Mouse (Mus musculus) MEL (cell line): ENCODE data around the gene Fcer2a. TPM values are rescaled to one million over a fixed set of nuclear protein-coding genes. Genes with fewer than 3 reads are reported as not detected.

Experiments
- DNase-seq: peaks from one replicate; pipeline ENCODE4 v3.0.0; 2011; ENCODE audit warnings: low read depth, low spot score
- H3K27ac ChIP-seq: 2 replicates; pipeline ENCODE4 v1.5.1; 2012; ENCODE audit warnings: low read depth, mild to moderate bottlenecking, control low read depth, low read length, moderate library complexity; ENCODE audit not compliant: control insufficient read depth
- H3K27me3 ChIP-seq, 2 experiments: fragments of 150-350 bp in 1 of 2; sonication (generic) in 1 of 2; 2 replicates each; pipeline ENCODE4 v1.6.1; 2012; ENCODE audit warnings: low read length in 2 of 2, mild to moderate bottlenecking in 2 of 2, improper control_type of control experiment in 1 of 2, moderate library complexity in 1 of 2; ENCODE audit not compliant: insufficient read depth in 2 of 2, control insufficient read depth in 1 of 2
- H3K36me3 ChIP-seq, 2 experiments: 2 replicates each; pipeline ENCODE4 v1.6.1; 2012 to 2014; ENCODE audit warnings: low read length in 2 of 2, improper control_type of control experiment in 1 of 2, inconsistent platforms in 1 of 2, mild to moderate bottlenecking in 1 of 2; ENCODE audit not compliant: insufficient read depth in 2 of 2, control insufficient read depth in 1 of 2
- H3K4me1 ChIP-seq, 2 experiments: fragments of 150-350 bp in 1 of 2; sonication (generic) in 1 of 2; 2 replicates each; pipeline ENCODE4 v1.6.1; 2012; ENCODE audit warnings: low read length in 2 of 2, improper control_type of control experiment in 1 of 2, mild to moderate bottlenecking in 1 of 2; ENCODE audit not compliant: insufficient read depth in 2 of 2, control insufficient read depth in 1 of 2
- H3K4me3 ChIP-seq, 2 experiments: fragments of 150-350 bp in 1 of 2; sonication (generic) in 1 of 2; 2 replicates each; pipeline ENCODE4 v1.5.1; 2012; ENCODE audit warnings: low read depth in 2 of 2, low read length in 2 of 2, mild to moderate bottlenecking in 2 of 2, moderate library complexity in 2 of 2, control low read depth in 1 of 2, improper control_type of control experiment in 1 of 2; ENCODE audit not compliant: control insufficient read depth in 1 of 2, insufficient read depth in 1 of 2
- H3K79me2 ChIP-seq: 2 replicates; pipeline ENCODE4 v1.6.1; 2012; ENCODE audit warnings: mild to moderate bottlenecking, low read length, moderate library complexity; ENCODE audit not compliant: control insufficient read depth, poor library complexity, insufficient read depth
- H3K9ac ChIP-seq: 2 replicates; pipeline ENCODE4 v1.6.1; 2012; ENCODE audit warnings: low read depth, mild to moderate bottlenecking, control low read depth, low read length, moderate library complexity; ENCODE audit not compliant: control insufficient read depth, poor library complexity, severe bottlenecking
- H3K9me3 ChIP-seq: fragments of 150-350 bp; sonication (generic); replicated peaks from 2 replicates; pipeline ENCODE4 v1.6.1; 2012; ENCODE audit warnings: mild to moderate bottlenecking, low read length, improper control_type of control experiment, moderate library complexity; ENCODE audit not compliant: insufficient read depth
- CHD2 ChIP-seq: IDR thresholded peaks from 2 replicates; pipeline ENCODE4 v1.6.1; 2011; ENCODE audit warnings: low read length, improper control_type of control experiment
- CTCF ChIP-seq, 3 experiments: IDR thresholded peaks in 2 of 3; conservative IDR thresholded peaks in 1 of 3; 2 replicates each; pipeline ENCODE4 v1.5.1; 2011 to 2012; ENCODE audit warnings: low read length in 3 of 3, low read depth in 2 of 3, mild to moderate bottlenecking in 2 of 3, improper control_type of control experiment in 1 of 3, inconsistent platforms in 1 of 3, mixed read lengths in 1 of 3, moderate library complexity in 1 of 3; ENCODE audit not compliant: control insufficient read depth in 1 of 3, insufficient read depth in 1 of 3, poor library complexity in 1 of 3, severe bottlenecking in 1 of 3
- HCFC1 ChIP-seq: IDR thresholded peaks from 2 replicates; pipeline ENCODE4 v1.6.1; 2012; ENCODE audit warnings: low read depth, mild to moderate bottlenecking, inconsistent platforms, low read length, improper control_type of control experiment, moderate library complexity
- MAFK ChIP-seq: IDR thresholded peaks from 2 replicates; pipeline ENCODE4 v1.6.1; 2011; ENCODE audit warnings: low read depth, mild to moderate bottlenecking, low read length, improper control_type of control experiment, borderline replicate concordance
- MEF2A ChIP-seq: IDR thresholded peaks from 2 replicates; pipeline ENCODE4 v1.6.1; 2014; ENCODE audit warnings: low read depth, mild to moderate bottlenecking, inconsistent platforms, low read length, improper control_type of control experiment; ENCODE audit not compliant: poor library complexity, insufficient replicate concordance, severe bottlenecking; ENCODE audit errors: extremely low read depth
- MYB ChIP-seq: IDR thresholded peaks from 2 replicates; pipeline ENCODE4 v1.6.1; 2011; ENCODE audit warnings: mild to moderate bottlenecking, low read depth, low read length, improper control_type of control experiment
- NRF1 ChIP-seq: IDR thresholded peaks from 2 replicates; pipeline ENCODE4 v1.6.1; 2014; ENCODE audit warnings: low read depth, mild to moderate bottlenecking, inconsistent platforms, low read length, improper control_type of control experiment, moderate library complexity; ENCODE audit not compliant: poor library complexity, insufficient read depth, severe bottlenecking
- POLR2AphosphoS2 ChIP-seq: IDR thresholded peaks from 2 replicates; pipeline ENCODE4 v1.6.1; 2011; ENCODE audit warnings: low read length, improper control_type of control experiment
- RAD21 ChIP-seq: IDR thresholded peaks from 2 replicates; pipeline ENCODE4 v1.6.1; 2011; ENCODE audit warnings: mild to moderate bottlenecking, low read depth, low read length, improper control_type of control experiment
- SMC3 ChIP-seq: IDR thresholded peaks from 2 replicates; pipeline ENCODE4 v1.6.1; 2011; ENCODE audit warnings: low read depth, low read length, improper control_type of control experiment
- polyA plus RNA-seq, 2 experiments: library from polyadenylated mRNA; stranded (reverse) in 1 of 2; unstranded in 1 of 2; fragments of >175 nt in 1 of 2; fragments of >200 nt in 1 of 2; gene quantifications; 2 replicates each; pipeline versions ENCODE4 v1.2.1 to v1.2.4; 2012; ENCODE audit warnings: low replicate concordance in 2 of 2, low read depth in 1 of 2; ENCODE audit not compliant: insufficient read length in 2 of 2, insufficient read depth in 1 of 2, missing spikeins in 1 of 2
- total RNA-seq: library from RNA; depleted of rRNA; stranded (reverse); fragments of 300-350 nt; gene quantifications from 2 replicates; pipeline ENCODE4 v1.2.3, GENCODE M21; 2012; rRNA removed

Gene Fcer2a
- total and polyA plus RNA-seq, 3 experiments, result 0.07 TPM; not detected in 2

DNA sequence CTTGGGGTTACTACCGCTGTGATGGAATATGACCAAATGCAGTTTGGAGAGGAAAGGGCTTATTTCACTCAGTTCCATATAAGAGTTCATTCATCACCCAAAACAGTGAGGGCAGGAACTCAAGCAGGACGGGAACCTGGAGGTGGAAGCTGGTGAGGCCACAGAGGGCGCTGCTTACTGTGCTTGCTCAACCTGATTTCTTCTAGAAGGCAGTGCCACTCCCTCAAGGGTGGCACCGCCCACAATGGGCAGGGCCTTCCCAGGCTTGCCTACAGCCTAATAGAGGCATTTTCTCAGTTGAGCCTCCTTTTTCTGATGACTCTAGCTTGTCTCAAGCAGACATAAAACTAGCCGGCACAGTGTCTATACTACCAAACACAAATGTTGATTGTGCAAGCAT lies 48.2 kb downstream of the Fcer2a start:
- H3K79me2 ChIP-seq, result no peaks in the 10 kb centered on the region
- TF ChIP-seq CTCF (IDR thresholded peaks at IDR 0.05 in 2 of 3, conservative IDR thresholded peaks at IDR 0.05 in 1 of 3; ENCODE audit: control insufficient read depth in 1 of 3, insufficient read depth in 1 of 3, low read depth in 2 of 3, low read length in 3 of 3, poor library complexity in 1 of 3, severe bottlenecking in 1 of 3) (peak; percentile 37 to 64 (median 58)), POLR2AphosphoS2 (no peak), SMC3 (peak; percentile 35), HCFC1 (no peak), NRF1 (no peak), RAD21 (peak; percentile 42), MEF2A (no peak), MAFK (no peak), CHD2 (no peak), MYB (no peak)
- 0 out of 4 replicates have a peak, but pooled peaks cover 0 to 9% of the 10 kb centered on the region in 2 experiments for H3K4me1 ChIP-seq
- peak; percentile 84 for DNase-seq
- no peak overlapping the region for H3K27ac ChIP-seq
- no peaks in the 10 kb centered on the region for H3K36me3 ChIP-seq
- H3K9me3 ChIP-seq, result no peaks in the 10 kb centered on the region
- H3K27me3 ChIP-seq, result no peaks in the 10 kb centered on the region
- no peak overlapping the region for H3K9ac ChIP-seq
- no peak overlapping the region for H3K4me3 ChIP-seq

Other genes with a start within 250 kb of the Fcer2a start
- gene Pex11g, start 226.5 kb downstream of the Fcer2a start, total RNA-seq, result 0.20 and 0.35 TPM in 2 replicates
- gene Pex11g, start 226.5 kb downstream of the Fcer2a start, polyA plus RNA-seq, result 1 to 10 TPM in 1 of 2 experiments, not detected in 1; 1.4 TPM
- 0.12 TPM in 1 of 2 replicates, not detected in the other for gene Tex45, start 223.3 kb downstream of the Fcer2a start, total RNA-seq
- gene Tex45, start 223.3 kb downstream of the Fcer2a start, polyA plus RNA-seq, result under 1 TPM in 1 of 2 experiments, not detected in 1; 0.06 TPM
- gene Zfp358, start 201.0 kb downstream of the Fcer2a start, total RNA-seq, result 5.0 and 5.2 TPM in 2 replicates
- 10 to 100 TPM in 1 of 2 experiments, not detected in 1; 12.0 TPM for gene Zfp358, start 201.0 kb downstream of the Fcer2a start, polyA plus RNA-seq
- gene Mcoln1, start 193.7 kb downstream of the Fcer2a start, total RNA-seq, result 15.2 and 18.0 TPM in 2 replicates
- 10 to 100 TPM in 1 of 2 experiments, not detected in 1; 47.6 TPM for gene Mcoln1, start 193.7 kb downstream of the Fcer2a start, polyA plus RNA-seq
- gene Pnpla6, start 178.8 kb downstream of the Fcer2a start, total RNA-seq, result 7.6 and 8.6 TPM in 2 replicates
- 10 to 100 TPM in 1 of 2 experiments, not detected in 1; 16.5 TPM for gene Pnpla6, start 178.8 kb downstream of the Fcer2a start, polyA plus RNA-seq
- gene C330021F23Rik, start 126.2 kb downstream of the Fcer2a start, total RNA-seq, result 0.56 and 1.2 TPM in 2 replicates
- gene C330021F23Rik, start 126.2 kb downstream of the Fcer2a start, polyA plus RNA-seq, result under 1 TPM in 1 of 2 experiments, not detected in 1; 0.53 TPM
- gene Camsap3, start 106.9 kb downstream of the Fcer2a start, total RNA-seq, result 0.36 and 0.62 TPM in 2 replicates
- gene Camsap3, start 106.9 kb downstream of the Fcer2a start, polyA plus RNA-seq, result 1 to 10 TPM in 1 of 2 experiments, not detected in 1; 5.1 TPM
- 60.6 and 68.1 TPM in 2 replicates for gene Xab2, start 72.9 kb downstream of the Fcer2a start, total RNA-seq
- 10 to 100 TPM; 54.8 to 90.4 TPM for gene Xab2, start 72.9 kb downstream of the Fcer2a start, polyA plus RNA-seq
- gene Pet100, start 72.6 kb downstream of the Fcer2a start, total RNA-seq, result 52.8 and 58.7 TPM in 2 replicates
- gene Pet100, start 72.6 kb downstream of the Fcer2a start, polyA plus RNA-seq, result 10 to 100 TPM in 1 of 2 experiments, not detected in 1; 64.2 TPM
- gene Pcp2, start 68.6 kb downstream of the Fcer2a start, total RNA-seq, result 0.29 and 0.54 TPM in 2 replicates
- gene Pcp2, start 68.6 kb downstream of the Fcer2a start, polyA plus RNA-seq, result under 1 TPM in 1 of 2 experiments, not detected in 1; 0.35 TPM
- gene Stxbp2, start 63.2 kb downstream of the Fcer2a start, total RNA-seq, result 81.1 and 82.1 TPM in 2 replicates
- 100 to 1,000 TPM; 117 to 186 TPM for gene Stxbp2, start 63.2 kb downstream of the Fcer2a start, polyA plus RNA-seq
- 0.23 and 0.33 TPM in 2 replicates for gene Retn, start 38.4 kb downstream of the Fcer2a start, total RNA-seq
- gene Retn, start 38.4 kb downstream of the Fcer2a start, polyA plus RNA-seq, result 1 to 10 TPM in 1 of 2 experiments, not detected in 1; 1.1 TPM
- gene Mcemp1, start 28.4 kb downstream of the Fcer2a start, total RNA-seq, result not detected in 2 replicates
- gene Mcemp1, start 28.4 kb downstream of the Fcer2a start, polyA plus RNA-seq, result not detected
- gene Fcor, start 21.8 kb downstream of the Fcer2a start, total RNA-seq, result 0.59 TPM in 1 of 2 replicates, not detected in the other
- gene Fcor, start 21.8 kb downstream of the Fcer2a start, polyA plus RNA-seq, result under 1 TPM in 1 of 2 experiments, not detected in 1; 0.84 TPM
- gene Trappc5, start 17.9 kb downstream of the Fcer2a start, total RNA-seq, result 41.9 and 48.6 TPM in 2 replicates
- 10 to 100 TPM in 1 of 2 experiments, not detected in 1; 43.0 TPM for gene Trappc5, start 17.9 kb downstream of the Fcer2a start, polyA plus RNA-seq
- gene Clec4g, start 26.5 kb upstream of the Fcer2a start, total RNA-seq, result not detected in 2 replicates
- not detected for gene Clec4g, start 26.5 kb upstream of the Fcer2a start, polyA plus RNA-seq
- gene Cd209a, start 54.8 kb upstream of the Fcer2a start, total RNA-seq, result not detected in 2 replicates
- gene Cd209a, start 54.8 kb upstream of the Fcer2a start, polyA plus RNA-seq, result not detected
- gene Cd209e, start 160.1 kb upstream of the Fcer2a start, total RNA-seq, result not detected in 2 replicates
- not detected for gene Cd209e, start 160.1 kb upstream of the Fcer2a start, polyA plus RNA-seq
- not detected in 2 replicates for gene Cd209d, start 184.4 kb upstream of the Fcer2a start, total RNA-seq
- not detected for gene Cd209d, start 184.4 kb upstream of the Fcer2a start, polyA plus RNA-seq
- gene Cd209b, start 232.7 kb upstream of the Fcer2a start, total RNA-seq, result not detected in 2 replicates
- not detected for gene Cd209b, start 232.7 kb upstream of the Fcer2a start, polyA plus RNA-seq